Mouse (Mus musculus) stomach, embryonic 15.5 days (tissue): ENCODE measurements at regions not wholly inside any gene's neighbourhood (a gene's known extent, or its start where the extent isn't known, plus 50 kb on each side); places are given as distances from the start of the nearest gene placed in this dataset.

ENCODE experiments used
- ATAC-seq: fragments of 200-750 bp; cut with Nextera tagmentation; 2 replicates; pipeline ENCODE4 v1.8.0; 2017; ENCODE audit warnings: low read depth, moderate number of reproducible peaks, moderate TSS enrichment; ENCODE audit not compliant: insufficient read depth, low FRiP score
- H3K27ac ChIP-seq: fragments of 300-500 bp; sonication (generic); 2 replicates; pipeline ENCODE4 v1.5.1; 2015; ENCODE audit warnings: mild to moderate bottlenecking, inconsistent platforms
- H3K27me3 ChIP-seq: fragments of 300-500 bp; sonication (generic); replicated peaks from 2 replicates; pipeline ENCODE4 v1.6.1; 2015; ENCODE audit warnings: inconsistent platforms
- H3K36me3 ChIP-seq: fragments of 300-500 bp; sonication (generic); 2 replicates; pipeline ENCODE4 v1.6.1; 2015; ENCODE audit warnings: inconsistent platforms
- H3K4me1 ChIP-seq: fragments of 300-500 bp; sonication (generic); 2 replicates; pipeline ENCODE4 v1.6.1; 2015; ENCODE audit warnings: inconsistent platforms
- H3K4me2 ChIP-seq: fragments of 300-500 bp; sonication (generic); 2 replicates; pipeline ENCODE4 v1.6.1; 2015; ENCODE audit warnings: mild to moderate bottlenecking, inconsistent platforms
- H3K4me3 ChIP-seq: fragments of 300-500 bp; sonication (generic); replicated peaks from 2 replicates; pipeline ENCODE4 v1.5.1; 2015; ENCODE audit warnings: inconsistent platforms
- H3K9ac ChIP-seq: fragments of 300-500 bp; sonication (generic); 2 replicates; pipeline ENCODE4 v1.6.1; 2015; ENCODE audit warnings: inconsistent platforms
- H3K9me3 ChIP-seq: fragments of 300-500 bp; sonication (generic); 2 replicates; pipeline ENCODE4 v1.6.1; 2016; ENCODE audit warnings: inconsistent platforms
- WGBS: fragments of 180-500 bp; shearing (Covaris S2); methylation state at CpG from one replicate; pipeline ENCODE4 v1.1.7; 2015; 5-methylcytosine and 5-hydroxymethylcytosine counted together

- H3K36me3 ChIP-seq: no peaks in the 10 kb centered on the region
- no peak for ATAC-seq
- H3K4me1 ChIP-seq: no peaks in the 10 kb centered on the region
- no peak overlapping the region for H3K27ac ChIP-seq
- no peaks in the 10 kb centered on the region for H3K9me3 ChIP-seq
- H3K4me2 ChIP-seq: no peak overlapping the region
- H3K4me3 ChIP-seq: no peak overlapping the region
- no peaks in the 10 kb centered on the region for H3K27me3 ChIP-seq
- 58% methylated on average over 1 of the region's 1 CpGs for WGBS
- H3K9ac ChIP-seq: no peak overlapping the region
These were observed 232.0 kb downstream of the Wdr72 start for GRCm38 (mm10) chr9:74342176-74342575.

GRCm38 (mm10) chr9:74345027-74345426, 234.9 kb downstream of the Wdr72 start:
- Histone ChIP-seq H3K4me3 (no peak overlapping the region), H3K4me1 (no peaks in the 10 kb centered on the region), H3K9me3 (no peaks in the 10 kb centered on the region), H3K36me3 (no peaks in the 10 kb centered on the region), H3K27me3 (no peaks in the 10 kb centered on the region), H3K4me2 (no peak overlapping the region), H3K9ac (no peak overlapping the region), H3K27ac (no peak overlapping the region)
- no peak for ATAC-seq
- 67% methylated on average over 7 of the region's 7 CpGs for WGBS

GRCm38 (mm10) chr9:74348776-74349175, 238.6 kb downstream of the Wdr72 start:
- ATAC-seq: no peak
- Histone ChIP-seq H3K9ac (no peak overlapping the region), H3K4me1 (no peaks in the 10 kb centered on the region), H3K4me2 (no peak overlapping the region), H3K4me3 (no peak overlapping the region), H3K36me3 (no peaks in the 10 kb centered on the region), H3K27ac (no peak overlapping the region), H3K9me3 (no peaks in the 10 kb centered on the region), H3K27me3 (no peaks in the 10 kb centered on the region)
- 20% methylated on average over 2 of the region's 2 CpGs for WGBS

GRCm38 (mm10) chr9:74365930-74366438, 255.8 kb downstream of the Wdr72 start:
- H3K4me1 ChIP-seq: no peaks in the 10 kb centered on the region
- no peak overlapping the region for H3K27ac ChIP-seq
- 46% methylated on average over 3 of the region's 3 CpGs for WGBS
- H3K9ac ChIP-seq: no peak overlapping the region
- no peaks in the 10 kb centered on the region for H3K36me3 ChIP-seq
- ATAC-seq: no peak
- H3K4me3 ChIP-seq: no peak overlapping the region
- no peak overlapping the region for H3K4me2 ChIP-seq
- no peaks in the 10 kb centered on the region for H3K9me3 ChIP-seq
- H3K27me3 ChIP-seq: no peaks in the 10 kb centered on the region

GRCm38 (mm10) chr9:74376191-74376590, 266.0 kb downstream of the Wdr72 start:
- Histone ChIP-seq H3K9me3 (no peaks in the 10 kb centered on the region), H3K4me2 (no peak overlapping the region), H3K4me3 (no peak overlapping the region), H3K27me3 (no peaks in the 10 kb centered on the region), H3K36me3 (no peaks in the 10 kb centered on the region), H3K4me1 (no peaks in the 10 kb centered on the region), H3K27ac (no peak overlapping the region), H3K9ac (no peak overlapping the region)
- no peak for ATAC-seq

GRCm38 (mm10) chr9:74377204-74377603, 267.0 kb downstream of the Wdr72 start:
- no peak overlapping the region for H3K27ac ChIP-seq
- no peaks in the 10 kb centered on the region for H3K36me3 ChIP-seq
- no peak overlapping the region for H3K9ac ChIP-seq
- ATAC-seq: no peak
- H3K4me1 ChIP-seq: no peaks in the 10 kb centered on the region
- no peak overlapping the region for H3K4me2 ChIP-seq
- H3K4me3 ChIP-seq: no peak overlapping the region
- no peaks in the 10 kb centered on the region for H3K27me3 ChIP-seq
- H3K9me3 ChIP-seq: no peaks in the 10 kb centered on the region

GRCm38 (mm10) chr9:74384206-74384896, 274.2 kb downstream of the Wdr72 start:
- no peak for ATAC-seq
- H3K4me3 ChIP-seq: no peak overlapping the region
- no peaks in the 10 kb centered on the region for H3K36me3 ChIP-seq
- H3K4me1 ChIP-seq: no peaks in the 10 kb centered on the region
- no peak overlapping the region for H3K9ac ChIP-seq
- H3K27ac ChIP-seq: no peak overlapping the region
- 80% methylated on average over 8 of the region's 8 CpGs for whole genome bisulfite sequencing
- no peak overlapping the region for H3K4me2 ChIP-seq
- H3K27me3 ChIP-seq: no peaks in the 10 kb centered on the region
- no peaks in the 10 kb centered on the region for H3K9me3 ChIP-seq

GRCm38 (mm10) chr9:74425594-74425993, 315.4 kb downstream of the Wdr72 start:
- ATAC-seq: no peak
- no peak overlapping the region for H3K4me3 ChIP-seq

GRCm38 (mm10) chr9:74449981-74450380, 339.8 kb downstream of the Wdr72 start:
- H3K9me3 ChIP-seq: no peaks in the 10 kb centered on the region
- H3K9ac ChIP-seq: no peak overlapping the region
- H3K4me2 ChIP-seq: no peak overlapping the region
- H3K4me3 ChIP-seq: no peak overlapping the region
- H3K27me3 ChIP-seq: no peaks in the 10 kb centered on the region
- H3K27ac ChIP-seq: no peak overlapping the region
- no peak for ATAC-seq
- no peaks in the 10 kb centered on the region for H3K4me1 ChIP-seq
- 63% methylated on average over 5 of the region's 5 CpGs for WGBS
- H3K36me3 ChIP-seq: no peaks in the 10 kb centered on the region

More at GRCm38 (mm10) chr9:74425594-74425993, 315.4 kb downstream of the Wdr72 start:
- no peak overlapping the region for H3K4me2 ChIP-seq
- H3K9ac ChIP-seq: no peak overlapping the region
- WGBS: 90% methylated on average over 2 of the region's 2 CpGs
- no peak overlapping the region for H3K27ac ChIP-seq
- H3K36me3 ChIP-seq: no peaks in the 10 kb centered on the region
- no peaks in the 10 kb centered on the region for H3K9me3 ChIP-seq
- no peaks in the 10 kb centered on the region for H3K27me3 ChIP-seq
- H3K4me1 ChIP-seq: no peaks in the 10 kb centered on the region

- Histone ChIP-seq H3K9ac (no peak overlapping the region), H3K27me3 (no peaks in the 10 kb centered on the region), H3K9me3 (no peaks in the 10 kb centered on the region), H3K27ac (no peak overlapping the region), H3K4me2 (no peak overlapping the region), H3K4me1 (no peaks in the 10 kb centered on the region), H3K4me3 (no peak overlapping the region), H3K36me3 (no peaks in the 10 kb centered on the region)
- WGBS: 52% methylated on average over 2 of the region's 2 CpGs
- no peak for ATAC-seq
These were observed 350.9 kb downstream of the Wdr72 start for GRCm38 (mm10) chr9:74461084-74461483.

- WGBS: 27% methylated on average over 2 of the region's 2 CpGs
- H3K27ac ChIP-seq: no peak overlapping the region
These were observed 366.7 kb downstream of the Wdr72 start for GRCm38 (mm10) chr9:74476830-74477229.

GRCm38 (mm10) chr9:74479273-74479672, 369.1 kb downstream of the Wdr72 start:
- Histone ChIP-seq H3K4me2 (no peak overlapping the region), H3K9ac (no peak overlapping the region), H3K36me3 (no peaks in the 10 kb centered on the region), H3K27me3 (no peaks in the 10 kb centered on the region), H3K4me3 (no peak overlapping the region), H3K4me1 (no peaks in the 10 kb centered on the region), H3K9me3 (no peaks in the 10 kb centered on the region), H3K27ac (no peak overlapping the region)
- ATAC-seq: no peak
- WGBS: 43% methylated on average over 8 of the region's 8 CpGs

More at GRCm38 (mm10) chr9:74476830-74477229, 366.7 kb downstream of the Wdr72 start:
- Histone ChIP-seq H3K9me3 (no peaks in the 10 kb centered on the region), H3K4me3 (no peak overlapping the region), H3K27me3 (no peaks in the 10 kb centered on the region), H3K4me2 (no peak overlapping the region), H3K4me1 (no peaks in the 10 kb centered on the region), H3K9ac (no peak overlapping the region), H3K36me3 (no peaks in the 10 kb centered on the region)
- ATAC-seq: no peak

GRCm38 (mm10) chr9:74513887-74514286, 347.8 kb upstream of the Onecut1 start:
- Histone ChIP-seq H3K9me3 (no peaks in the 10 kb centered on the region), H3K36me3 (no peaks in the 10 kb centered on the region), H3K9ac (no peak overlapping the region), H3K4me1 (no peaks in the 10 kb centered on the region), H3K27me3 (no peaks in the 10 kb centered on the region), H3K4me2 (no peak overlapping the region), H3K27ac (no peak overlapping the region), H3K4me3 (no peak overlapping the region)
- 77% methylated on average over 2 of the region's 2 CpGs for WGBS
- ATAC-seq: no peak
